Mouse (Mus musculus) embryonic facial prominence, embryonic 14.5 days (tissue): ENCODE measurements at regions not wholly inside any gene's neighbourhood (a gene's known extent, or its start where the extent isn't known, plus 50 kb on each side); places are given as distances from the start of the nearest gene placed in this dataset.
"Not testable (repeated sequence)": the region's sequence is repeated elsewhere in the genome, so short reads cannot be mapped to it uniquely, and the experiment has no call there.

Experiments
- ATAC-seq: fragments of 200-750 bp; cut with Nextera tagmentation; 2 replicates; pipeline ENCODE4 v1.8.0; 2017; ENCODE audit warnings: low read depth, moderate number of reproducible peaks, moderate TSS enrichment
- DNase-seq: peaks from one replicate; pipeline ENCODE4 v3.0.0-alpha.2; 2015; ENCODE audit warnings: low spot score
- H3K27ac ChIP-seq: fragments of 300-500 bp; sonication (generic); replicated peaks from 2 replicates; pipeline ENCODE4 v1.5.1; 2014; ENCODE audit warnings: low read depth, mild to moderate bottlenecking, low read length, moderate library complexity
- H3K27me3 ChIP-seq: fragments of 300-500 bp; sonication (generic); replicated peaks from 2 replicates; pipeline ENCODE4 v1.6.1; 2014; ENCODE audit warnings: low read length; ENCODE audit not compliant: control insufficient read depth, insufficient read depth
- H3K36me3 ChIP-seq: fragments of 300-500 bp; sonication (generic); 2 replicates; pipeline ENCODE4 v1.6.1; 2014; ENCODE audit warnings: low read length, mixed read lengths; ENCODE audit not compliant: control insufficient read depth, insufficient read depth
- H3K4me1 ChIP-seq: fragments of 300-500 bp; sonication (generic); 2 replicates; pipeline ENCODE4 v1.6.1; 2014; ENCODE audit warnings: antibody characterized with exemption, low read length; ENCODE audit not compliant: control insufficient read depth, insufficient read depth
- H3K4me2 ChIP-seq: fragments of 300-500 bp; sonication (generic); 2 replicates; pipeline ENCODE4 v1.6.1; 2014; ENCODE audit warnings: low read depth, mild to moderate bottlenecking, low read length, moderate library complexity, mixed read lengths
- H3K4me3 ChIP-seq: fragments of 300-500 bp; sonication (generic); 2 replicates; pipeline ENCODE4 v1.5.1; 2014; ENCODE audit warnings: low read depth, mild to moderate bottlenecking, low read length
- H3K9ac ChIP-seq: fragments of 300-500 bp; sonication (generic); 2 replicates; pipeline ENCODE4 v1.6.1; 2014; ENCODE audit warnings: low read depth, mild to moderate bottlenecking, low read length, moderate library complexity, mixed read lengths
- H3K9me3 ChIP-seq: fragments of 300-500 bp; sonication (generic); 2 replicates; pipeline ENCODE4 v1.6.1; 2016; ENCODE audit warnings: low read length; ENCODE audit not compliant: control insufficient read depth
- WGBS: fragments of 180-500 bp; shearing (Covaris S2); extraction: QIAGEN DNeasy Blood & Tissue Kit; methylation state at CpG from one replicate; pipeline ENCODE4 v1.1.7; 2014; 5-methylcytosine and 5-hydroxymethylcytosine counted together

DNA sequence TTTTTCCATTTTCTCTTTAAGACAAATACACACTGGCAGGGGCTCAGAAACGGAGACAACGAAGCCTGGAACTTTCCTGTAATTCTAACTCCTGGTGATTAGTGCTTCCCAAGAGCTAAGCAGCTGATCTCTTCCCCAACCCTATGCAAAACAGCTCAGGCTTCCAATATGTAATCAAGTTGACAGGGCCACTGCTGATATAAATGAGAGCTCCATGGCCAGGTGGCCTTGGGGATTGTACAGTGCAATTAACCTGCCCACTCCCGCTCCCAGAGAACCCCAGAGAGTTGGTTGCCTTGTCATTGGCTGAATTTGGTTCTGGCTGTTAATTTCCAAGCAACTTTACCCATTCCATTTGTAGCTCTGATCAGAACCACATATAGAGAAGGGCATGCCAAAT is 67.8 kb downstream of the 4933415F23Rik start:
- Histone ChIP-seq H3K9me3 (no peaks in the 10 kb centered on the region), H3K4me3 (no peak overlapping the region), H3K9ac (no peak overlapping the region), H3K4me2 (no peak overlapping the region), H3K27me3 (no peaks in the 10 kb centered on the region), H3K27ac (no peak overlapping the region), H3K36me3 (no peaks in the 10 kb centered on the region), H3K4me1 (no peaks in the 10 kb centered on the region)
- WGBS: 49% methylated on average over 3 of the region's 3 CpGs
- peak; percentile 84; the same call in 1 of the 2 replicates for ATAC-seq
- peak; percentile 20 for DNase-seq

DNA sequence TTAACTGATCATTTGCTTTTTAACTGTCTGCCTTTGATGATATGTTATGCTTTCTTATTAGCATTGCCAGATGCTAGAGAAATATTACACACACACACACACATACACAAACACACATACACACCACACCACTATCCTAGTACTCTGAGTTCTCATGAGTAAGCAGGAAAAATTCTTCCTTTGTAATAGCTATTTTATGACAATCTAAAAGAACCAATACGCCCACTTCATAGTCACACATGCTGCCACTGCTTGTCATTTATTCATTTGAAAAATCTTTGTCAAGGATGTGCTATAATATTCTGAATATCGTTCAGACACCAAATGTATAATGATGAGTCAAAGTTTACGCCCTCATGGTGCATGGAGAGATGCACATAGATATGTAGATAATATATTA is 78.5 kb downstream of the 4933415F23Rik start:
- Histone ChIP-seq H3K4me2 (no peak overlapping the region), H3K27me3 (no peaks in the 10 kb centered on the region), H3K4me3 (no peak overlapping the region), H3K9me3 (no peaks in the 10 kb centered on the region), H3K27ac (no peak overlapping the region), H3K36me3 (no peaks in the 10 kb centered on the region), H3K9ac (no peak overlapping the region), H3K4me1 (no peaks in the 10 kb centered on the region)
- ATAC-seq (no peak), DNase-seq (no peak)
- WGBS: 92% methylated on average over 3 of the region's 3 CpGs

DNA sequence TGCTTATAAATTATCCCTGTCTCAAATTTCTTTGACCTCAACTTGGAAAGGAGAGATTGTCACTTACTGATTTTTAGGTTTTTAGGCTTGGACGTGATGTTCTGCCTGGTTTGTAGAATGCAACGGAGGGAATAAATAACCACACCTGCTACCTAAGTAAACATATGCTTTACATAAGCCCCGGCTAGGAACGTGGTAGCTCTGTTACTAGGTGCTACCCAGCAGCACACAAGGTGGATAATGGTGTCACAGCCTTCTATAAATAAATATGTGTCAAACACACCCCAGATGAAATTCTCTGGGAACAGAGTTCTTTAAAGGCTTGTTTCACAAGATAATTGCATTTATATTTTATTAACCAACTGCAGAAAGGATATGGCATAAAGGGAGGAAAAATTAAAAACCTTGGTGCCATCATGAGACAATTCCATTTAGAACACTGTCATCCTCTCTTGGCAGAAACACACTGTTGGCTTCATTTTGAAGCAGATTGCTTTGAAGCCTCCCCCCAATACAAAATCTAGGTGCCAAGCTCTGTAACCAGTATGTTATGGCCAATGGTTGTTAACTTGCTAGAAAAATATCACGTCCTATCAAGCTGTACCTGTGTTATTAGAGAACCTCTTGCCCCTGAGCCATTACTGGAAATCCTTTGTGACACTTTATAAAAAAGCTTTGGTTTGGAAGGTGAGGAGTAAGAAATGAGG is 94.1 kb downstream of the 4933415F23Rik start:
- Histone ChIP-seq H3K4me2 (no peak overlapping the region), H3K9me3 (no peaks in the 10 kb centered on the region), H3K27me3 (no peaks in the 10 kb centered on the region), H3K4me3 (no peak overlapping the region), H3K36me3 (no peaks in the 10 kb centered on the region), H3K9ac (no peak overlapping the region), H3K4me1 (no peaks in the 10 kb centered on the region), H3K27ac (no peak overlapping the region)
- ATAC-seq (no peak), DNase-seq (no peak)
- 68% methylated on average over 5 of the region's 5 CpGs for WGBS

DNA sequence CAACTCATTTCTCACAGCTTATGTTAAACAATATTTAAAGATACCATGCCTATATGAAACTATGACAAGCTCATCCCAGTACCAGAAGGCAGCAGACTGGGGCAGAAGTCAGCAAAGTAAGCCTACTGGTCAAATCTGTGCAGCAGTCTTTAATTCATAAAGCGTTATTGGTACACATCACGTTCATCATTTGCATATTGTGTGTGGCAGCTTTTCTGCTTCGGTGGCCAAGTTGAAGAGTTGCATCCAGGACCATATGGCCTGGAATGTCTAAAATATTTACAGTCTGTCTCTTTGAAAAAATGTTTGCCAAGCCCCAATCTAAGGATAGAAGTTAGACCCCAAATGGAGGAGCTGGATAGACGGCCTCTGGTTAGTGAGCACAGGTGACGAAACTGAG is 97.2 kb downstream of the 4933415F23Rik start:
- ATAC-seq (no peak), DNase-seq (no peak)
- H3K4me2 ChIP-seq: no peak overlapping the region
- no peaks in the 10 kb centered on the region for H3K4me1 ChIP-seq
- H3K9ac ChIP-seq: no peak overlapping the region
- WGBS: 80% methylated on average over 5 of the region's 5 CpGs
- H3K36me3 ChIP-seq: no peaks in the 10 kb centered on the region
- H3K4me3 ChIP-seq: no peak overlapping the region
- no peaks in the 10 kb centered on the region for H3K27me3 ChIP-seq
- H3K27ac ChIP-seq: no peak overlapping the region
- no peaks in the 10 kb centered on the region for H3K9me3 ChIP-seq

- H3K9me3 ChIP-seq: no peaks in the 10 kb centered on the region
- no peaks in the 10 kb centered on the region for H3K36me3 ChIP-seq
- no peak overlapping the region for H3K27ac ChIP-seq
- H3K4me3 ChIP-seq: no peak overlapping the region
- no peak for ATAC-seq
- 71% methylated on average over 2 of the region's 2 CpGs for WGBS
- no peaks in the 10 kb centered on the region for H3K4me1 ChIP-seq
- DNase-seq: no peak
- no peak overlapping the region for H3K9ac ChIP-seq
- H3K27me3 ChIP-seq: no peaks in the 10 kb centered on the region
- H3K4me2 ChIP-seq: no peak overlapping the region
These were observed 105.4 kb downstream of the 4933415F23Rik start for GRCm38 (mm10) chr1:22996665-22997064.

DNA sequence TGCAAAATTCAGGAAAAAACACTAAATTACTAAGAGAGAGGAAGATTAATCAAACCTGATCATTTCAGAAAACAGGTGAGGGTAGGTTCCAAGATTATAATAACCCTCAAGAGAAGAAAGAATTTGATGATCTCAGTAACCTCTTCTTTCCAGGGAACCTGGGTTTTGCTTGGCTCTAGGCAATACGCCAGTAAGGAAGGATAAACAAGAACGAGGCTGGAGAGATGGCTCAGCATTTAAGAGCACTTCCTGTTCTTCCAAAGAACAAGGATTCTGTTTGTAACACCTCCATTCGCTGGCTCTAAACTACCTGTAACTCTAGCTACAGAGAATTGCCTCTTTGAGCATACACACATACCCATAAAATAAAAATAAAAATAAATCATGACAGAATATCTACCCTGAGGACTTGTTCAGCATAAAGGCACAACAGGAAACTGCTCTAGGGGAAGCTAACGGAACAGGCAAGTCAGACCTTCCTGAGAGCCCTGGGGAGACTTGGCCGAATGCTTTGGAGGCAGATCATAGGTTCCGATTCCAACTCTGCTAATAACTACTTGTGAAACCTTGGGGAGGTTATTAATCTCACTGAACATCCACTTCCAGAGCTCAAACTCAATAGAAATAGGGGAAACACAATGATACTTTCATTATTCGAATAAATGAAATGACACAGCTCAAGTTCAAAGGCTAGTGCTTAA is 112.4 kb downstream of the 4933415F23Rik start:
- WGBS: 56% methylated on average over 7 of the region's 7 CpGs
- H3K4me3 ChIP-seq: no peak overlapping the region
- H3K9ac ChIP-seq: no peak overlapping the region
- H3K27ac ChIP-seq: no peak overlapping the region
- H3K27me3 ChIP-seq: no peaks in the 10 kb centered on the region
- no peaks in the 10 kb centered on the region for H3K4me1 ChIP-seq
- no peak for DNase-seq
- ATAC-seq: no peak
- no peaks in the 10 kb centered on the region for H3K36me3 ChIP-seq
- no peaks in the 10 kb centered on the region for H3K9me3 ChIP-seq
- no peak overlapping the region for H3K4me2 ChIP-seq

DNA sequence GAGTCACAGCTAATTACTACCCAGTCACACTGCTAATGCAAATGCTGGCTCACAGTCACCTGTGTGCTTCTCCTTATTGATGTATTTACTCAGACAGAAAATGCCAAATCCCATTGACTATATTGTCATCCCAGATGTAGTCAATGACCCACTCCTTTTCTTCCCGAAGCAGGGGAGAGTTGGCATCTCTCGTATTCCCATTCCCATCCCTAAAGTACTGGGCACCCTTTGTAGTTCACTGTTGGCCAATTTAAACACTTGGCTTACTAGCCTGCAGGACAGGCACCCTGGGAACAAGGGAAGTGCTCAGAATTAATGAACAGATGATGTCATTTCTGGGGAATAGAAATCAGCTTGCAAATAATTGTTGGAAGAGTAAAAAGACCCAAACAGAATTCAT is 114.5 kb downstream of the 4933415F23Rik start:
- Histone ChIP-seq H3K9me3 (no peaks in the 10 kb centered on the region), H3K36me3 (no peaks in the 10 kb centered on the region), H3K27me3 (no peaks in the 10 kb centered on the region), H3K4me2 (no peak overlapping the region), H3K9ac (no peak overlapping the region), H3K4me1 (no peaks in the 10 kb centered on the region), H3K27ac (no peak overlapping the region), H3K4me3 (no peak overlapping the region)
- DNase-seq (no peak), ATAC-seq (no peak)
- WGBS: 76% methylated on average over 2 of the region's 2 CpGs

GRCm38 (mm10) chr1:22984276-22984675 is 117.8 kb downstream of the 4933415F23Rik start:
- not testable (repeated sequence) for DNase-seq, H3K9me3 ChIP-seq, H3K4me1 ChIP-seq, H3K36me3 ChIP-seq, H3K9ac ChIP-seq, H3K4me3 ChIP-seq, ATAC-seq, H3K27me3 ChIP-seq, H3K27ac ChIP-seq, H3K4me2 ChIP-seq

DNA sequence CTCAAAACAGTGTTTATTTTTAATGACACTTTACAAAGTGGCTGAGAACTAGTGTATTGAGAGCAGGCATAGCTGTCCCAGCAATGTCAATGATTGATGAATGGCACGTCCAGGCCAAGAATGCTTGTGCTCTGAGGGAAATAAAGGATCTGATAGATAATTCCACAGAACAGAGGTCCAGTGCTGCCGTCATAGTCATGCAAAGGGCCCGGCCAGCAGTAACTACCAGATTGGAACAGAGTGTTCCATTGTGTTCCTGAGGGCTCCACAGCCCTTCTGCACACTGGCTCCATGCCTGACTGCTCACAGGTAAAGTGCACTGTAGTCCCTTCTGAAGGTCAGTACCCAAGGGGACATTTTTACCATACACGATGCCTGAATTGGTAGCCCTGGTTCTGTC is 127.1 kb downstream of the 4933415F23Rik start:
- no peak for DNase-seq

More for the DNA sequence above, 127.1 kb downstream of the 4933415F23Rik start:
- 56% methylated on average over 4 of the region's 4 CpGs for WGBS
- Histone ChIP-seq H3K4me2 (no peak overlapping the region), H3K9ac (no peak overlapping the region), H3K27ac (no peak overlapping the region), H3K36me3 (no peaks in the 10 kb centered on the region), H3K4me3 (no peak overlapping the region), H3K27me3 (no peaks in the 10 kb centered on the region), H3K9me3 (no peaks in the 10 kb centered on the region), H3K4me1 (no peaks in the 10 kb centered on the region)
- ATAC-seq: no peak
